Mouse (Mus musculus) liver, postnatal 0 days (tissue): ENCODE measurements around the gene Btrc. TPM values are rescaled to one million over a fixed set of nuclear protein-coding genes. Genes with fewer than 3 reads are reported as not detected.

Experiments
- ATAC-seq: fragments of 200-750 bp; cut with Nextera tagmentation; 2 replicates; pipeline ENCODE4 v1.8.0; 2017; ENCODE audit warnings: mild to moderate bottlenecking, moderate library complexity
- DNase-seq: peaks from one replicate; pipeline ENCODE4 v3.0.0-alpha.2; 2016
- H3K27ac ChIP-seq: fragments of 300-500 bp; sonication (generic); 2 replicates; pipeline ENCODE4 v1.5.1; 2014; ENCODE audit warnings: antibody characterized with exemption, moderate library complexity, mild to moderate bottlenecking, low read depth
- H3K27me3 ChIP-seq: fragments of 300-500 bp; sonication (generic); 2 replicates; pipeline ENCODE4 v1.6.1; 2014; ENCODE audit warnings: low read length, control low read depth, mixed read lengths; ENCODE audit not compliant: insufficient read depth
- H3K36me3 ChIP-seq: fragments of 300-500 bp; sonication (generic); replicated peaks from 2 replicates; pipeline ENCODE4 v1.6.1; 2014; ENCODE audit warnings: mild to moderate bottlenecking, control low read depth, low read length, moderate library complexity, mixed read lengths; ENCODE audit not compliant: insufficient read depth
- H3K4me1 ChIP-seq: fragments of 300-500 bp; sonication (generic); 2 replicates; pipeline ENCODE4 v1.6.1; 2014; ENCODE audit warnings: antibody characterized with exemption, mild to moderate bottlenecking, control low read depth; ENCODE audit not compliant: insufficient read depth
- H3K4me2 ChIP-seq: fragments of 300-500 bp; sonication (generic); 2 replicates; pipeline ENCODE4 v1.6.1; 2014; ENCODE audit warnings: low read depth, mild to moderate bottlenecking, low read length, moderate library complexity, mixed read lengths
- H3K4me3 ChIP-seq: fragments of 300-500 bp; sonication (generic); 2 replicates; pipeline ENCODE4 v1.5.1; 2014; ENCODE audit warnings: low read depth, low read length
- H3K9ac ChIP-seq: fragments of 300-500 bp; sonication (generic); replicated peaks from 2 replicates; pipeline ENCODE4 v1.6.1; 2014; ENCODE audit warnings: mild to moderate bottlenecking, moderate library complexity
- H3K9me3 ChIP-seq: fragments of 300-500 bp; sonication (generic); 2 replicates; pipeline ENCODE4 v1.6.1; 2016; ENCODE audit warnings: mild to moderate bottlenecking, control low read depth, low read length, mixed read lengths
- CTCF ChIP-seq: sonication (generic); IDR thresholded peaks from 2 replicates; pipeline ENCODE4 v1.5.1; 2016; ENCODE audit warnings: antibody characterized with exemption, low read depth
- EP300 ChIP-seq: IDR thresholded peaks from 2 replicates; pipeline ENCODE4 v1.6.1; 2016; ENCODE audit warnings: antibody characterized with exemption, low read depth, mild to moderate bottlenecking
- WGBS: fragments of 180-500 bp; shearing (Covaris S2); extraction: QIAGEN DNeasy Blood & Tissue Kit; methylation state at CpG from one replicate; pipeline ENCODE4 v1.1.7; 2014; ENCODE audit not compliant: insufficient replicate concordance; 5-methylcytosine and 5-hydroxymethylcytosine counted together
- polyA plus RNA-seq: library from polyadenylated mRNA; unstranded; fragments of >200 nt; fragmentation: Nextera tagmentation; extraction: Ambion mirVana; gene quantifications from 2 replicates; pipeline ENCODE4 v1.2.1, GENCODE M21; 2015

Btrc gene
- polyA plus RNA-seq, 1 experiment from 2014 or later: 21.3 TPM

- WGBS: 23% methylated on average over 19 of the region's 19 CpGs
- Histone ChIP-seq H3K9ac (no peak overlapping the region; the same call in 1 of the 2 replicates), H3K9me3 (no peaks in the 10 kb centered on the region), H3K36me3 (peaks cover 20% of the 10 kb centered on the region), H3K4me2 (peak overlapping the region; percentile 30), H3K4me3 (no peak overlapping the region), H3K27ac (peak overlapping the region; percentile 55), H3K4me1 (peaks cover 27% of the 10 kb centered on the region), H3K27me3 (no peaks in the 10 kb centered on the region)
- ATAC-seq: 0 out of 2 replicates have a peak, but pooled peaks have one; percentile 14
- no peak for DNase-seq
- TF ChIP-seq EP300 (no peak), CTCF (no peak)
These were observed 211.6 kb downstream of the Btrc start for GRCm38 (mm10) chr19:45574941-45575631.

DNA sequence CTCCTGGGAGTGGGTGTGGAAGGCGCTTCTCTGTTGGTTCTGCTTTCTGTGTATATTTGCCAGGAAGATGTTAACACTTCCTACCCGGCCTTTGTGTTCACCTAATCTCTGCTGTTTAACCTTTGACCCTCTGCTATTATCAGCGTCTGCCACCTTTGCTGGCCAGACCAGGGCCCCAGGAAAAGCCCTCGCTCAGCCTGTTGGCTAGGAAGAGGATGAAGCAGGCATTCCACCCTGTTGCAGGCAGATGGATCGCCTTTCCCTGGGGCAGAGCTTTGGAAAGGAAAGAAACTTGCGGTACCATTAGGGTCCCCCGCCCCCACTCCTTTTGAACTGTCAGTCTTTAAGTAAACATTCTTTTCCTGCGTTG, 212.1 kb downstream of the Btrc start:
- peaks cover 27% of the 10 kb centered on the region for H3K4me1 ChIP-seq
- TF ChIP-seq CTCF: no peak
- no peak for TF ChIP-seq EP300
- H3K4me2 ChIP-seq: peak overlapping the region; percentile 30; the same call in 1 of the 2 replicates
- ATAC-seq (no peak; the same call in 1 of the 2 replicates), DNase-seq (no peak)
- H3K9ac ChIP-seq: no peak overlapping the region; the same call in 1 of the 2 replicates
- H3K36me3 ChIP-seq: peaks cover 20% of the 10 kb centered on the region
- H3K27ac ChIP-seq: peak overlapping the region; percentile 55; the same call in 1 of the 2 replicates
- no peaks in the 10 kb centered on the region for H3K9me3 ChIP-seq
- WGBS: 22% methylated on average over 8 of the region's 8 CpGs
- H3K27me3 ChIP-seq: no peaks in the 10 kb centered on the region
- H3K4me3 ChIP-seq: no peak overlapping the region

- 49% methylated on average over 14 of the region's 14 CpGs for WGBS
These were observed 213.7 kb downstream of the Btrc start for GRCm38 (mm10) chr19:45577141-45577750.

DNA sequence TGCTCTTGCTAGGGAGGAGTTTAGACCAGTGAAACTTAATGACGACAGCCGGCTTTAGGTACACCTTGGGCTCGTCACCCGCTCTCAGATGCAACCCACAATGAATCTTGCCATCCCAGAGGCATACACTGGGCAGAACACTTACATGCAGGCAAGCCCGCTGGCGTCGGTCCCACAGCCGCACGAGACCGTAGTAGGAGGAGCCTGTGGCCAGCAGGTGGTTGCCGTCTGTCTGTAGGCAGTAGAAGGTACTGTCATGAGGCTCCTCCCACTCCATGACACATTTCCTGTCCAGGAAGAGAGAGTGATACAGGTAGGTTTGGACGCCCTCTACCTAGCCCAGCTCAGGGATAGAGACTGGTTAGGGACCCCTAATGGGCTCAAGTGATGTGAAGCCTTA, 215.4 kb downstream of the Btrc start:
- Histone ChIP-seq H3K36me3 (peaks cover 18% of the 10 kb centered on the region), H3K27ac (no peak overlapping the region), H3K4me3 (no peak overlapping the region), H3K9me3 (no peaks in the 10 kb centered on the region), H3K9ac (no peak overlapping the region), H3K4me2 (no peak overlapping the region), H3K4me1 (peaks cover 27% of the 10 kb centered on the region), H3K27me3 (no peaks in the 10 kb centered on the region)
- DNase-seq: no peak
- TF ChIP-seq CTCF (no peak), EP300 (no peak)
- no peak for ATAC-seq
- 87% methylated on average over 12 of the region's 12 CpGs for WGBS

More at GRCm38 (mm10) chr19:45577141-45577750, 213.7 kb downstream of the Btrc start:
- H3K36me3 ChIP-seq: peaks cover 18% of the 10 kb centered on the region
- 0 out of 2 replicates have a peak overlapping the region, but pooled peaks have one; percentile 2 for H3K4me2 ChIP-seq
- no peak for TF ChIP-seq CTCF
- TF ChIP-seq EP300: no peak
- H3K9me3 ChIP-seq: no peaks in the 10 kb centered on the region
- no peak overlapping the region for H3K9ac ChIP-seq
- ATAC-seq: no peak
- no peak for DNase-seq
- H3K4me1 ChIP-seq: peaks cover 27% of the 10 kb centered on the region
- H3K27ac ChIP-seq: no peak overlapping the region
- H3K27me3 ChIP-seq: no peaks in the 10 kb centered on the region
- H3K4me3 ChIP-seq: no peak overlapping the region

DNA sequence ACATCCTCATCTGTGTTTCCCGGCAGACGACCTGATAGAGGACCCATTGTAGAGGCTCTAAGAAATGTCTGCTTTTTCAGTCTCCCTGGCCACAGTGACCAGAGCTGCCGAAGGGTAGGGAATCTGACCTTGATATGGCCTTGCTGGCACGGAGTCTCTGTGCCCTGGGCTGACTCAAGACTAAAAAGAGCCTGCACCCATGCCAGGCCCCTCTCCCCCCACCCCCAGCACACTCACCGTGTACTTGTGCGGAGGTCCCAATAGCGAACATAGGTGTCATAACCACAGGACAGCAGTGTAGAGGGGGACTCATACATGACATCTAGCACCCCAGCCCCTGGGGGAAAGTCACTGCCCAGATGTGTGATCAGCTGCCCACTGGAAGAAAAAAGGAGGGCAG, 215.9 kb downstream of the Btrc start:
- Histone ChIP-seq H3K36me3 (peaks cover 18% of the 10 kb centered on the region), H3K9ac (no peak overlapping the region), H3K9me3 (no peaks in the 10 kb centered on the region), H3K27ac (no peak overlapping the region), H3K4me1 (peaks cover 27% of the 10 kb centered on the region), H3K4me2 (no peak overlapping the region), H3K27me3 (no peaks in the 10 kb centered on the region), H3K4me3 (no peak overlapping the region)
- WGBS: 89% methylated on average over 7 of the region's 7 CpGs
- no peak for ATAC-seq
- DNase-seq: no peak
- TF ChIP-seq EP300 (no peak), CTCF (no peak)

Other genes with a start within 250 kb of the Btrc start
- gene Tlx1, start 213.1 kb upstream of the Btrc start, polyA plus RNA-seq: not detected in 2 replicates
- gene Lbx1, start 127.9 kb upstream of the Btrc start, polyA plus RNA-seq: 0.04 TPM in 1 of 2 replicates, not detected in the other
- 3.1 and 3.4 TPM in 2 replicates for gene Poll, start 196.8 kb downstream of the Btrc start, polyA plus RNA-seq
- gene Gm17018, start 196.9 kb downstream of the Btrc start, polyA plus RNA-seq: 12.8 and 13.1 TPM in 2 replicates